Mouse (Mus musculus): ENCODE results near the gene Fndc9.

GRCm38 (mm10) chr11:46272058-46272681 lies 36.8 kb downstream of the Fndc9 start:
- TF ChIP-seq GATA1 (IDR thresholded peaks at IDR 0.05; ENCODE audit: borderline replicate concordance, low read length) (no peak), CTCF (IDR thresholded peaks at IDR 0.05; ENCODE audit: low read depth, low read length) (no peak), GATA2 (IDR thresholded peaks at IDR 0.05; ENCODE audit: borderline replicate concordance, low read depth, low read length) (no peak)

All from G1E (cell line).